Mouse (Mus musculus): ENCODE measurements around the gene Olfr1229.

- no peak for TF ChIP-seq CTCF (IDR thresholded peaks at IDR 0.05; ENCODE audit: low read depth, low read length)
- TF ChIP-seq POLR2A (IDR thresholded peaks at IDR 0.05; ENCODE audit: extremely low read depth, insufficient read depth, low read length) = no peak
Observed at GRCm38 (mm10) chr2:89306974-89307373, 19.2 kb upstream of the Olfr1229 start, which contains the start of gene Olfr1231.

All from liver, adult 2 months (tissue).